Mouse (Mus musculus) kidney, postnatal 0 days (tissue): ENCODE data around the gene Slc8a2. TPM values are rescaled to one million over a fixed set of nuclear protein-coding genes. Genes with fewer than 3 reads are reported as not detected.
A peak's percentile ranks its signal among the peaks of the same experiment; 100 is the strongest.

Experiments
- ATAC-seq: fragments of 200-750 bp; cut with Nextera tagmentation; replicated peaks from 2 replicates; pipeline ENCODE4 v1.8.0; 2017; ENCODE audit warnings: low read depth, moderate number of reproducible peaks, moderate TSS enrichment, moderate library complexity; ENCODE audit not compliant: low FRiP score
- DNase-seq: peaks from one replicate; pipeline ENCODE4 v3.0.0-alpha.2; 2016; ENCODE audit warnings: low spot score
- H3K27ac ChIP-seq: fragments of 300-500 bp; sonication (generic); 2 replicates; pipeline ENCODE4 v1.5.1; 2014; ENCODE audit warnings: mild to moderate bottlenecking
- H3K27me3 ChIP-seq: fragments of 300-500 bp; sonication (generic); 2 replicates; pipeline ENCODE4 v1.6.1; 2014; ENCODE audit warnings: low read length, mixed read lengths; ENCODE audit not compliant: insufficient read depth
- H3K36me3 ChIP-seq: fragments of 300-500 bp; sonication (generic); 2 replicates; pipeline ENCODE4 v1.6.1; 2014; ENCODE audit warnings: low read length, mixed read lengths; ENCODE audit not compliant: insufficient read depth
- H3K4me1 ChIP-seq: fragments of 300-500 bp; sonication (generic); replicated peaks from 2 replicates; pipeline ENCODE4 v1.6.1; 2014; ENCODE audit warnings: antibody characterized with exemption, low read length, mixed read lengths; ENCODE audit not compliant: insufficient read depth
- H3K4me2 ChIP-seq: fragments of 300-500 bp; sonication (generic); 2 replicates; pipeline ENCODE4 v1.6.1; 2014; ENCODE audit warnings: mild to moderate bottlenecking, low read length, moderate library complexity, mixed read lengths
- H3K4me3 ChIP-seq: fragments of 300-500 bp; sonication (generic); replicated peaks from 2 replicates; pipeline ENCODE4 v1.5.1; 2014; ENCODE audit warnings: low read depth, low read length
- H3K9ac ChIP-seq: fragments of 300-500 bp; sonication (generic); 2 replicates; pipeline ENCODE4 v1.6.1; 2014; ENCODE audit warnings: low read depth, low read length
- H3K9me3 ChIP-seq: fragments of 300-500 bp; sonication (generic); replicated peaks from 2 replicates; pipeline ENCODE4 v1.6.1; 2016; ENCODE audit warnings: low read length, inconsistent platforms, mixed read lengths
- CTCF ChIP-seq: IDR thresholded peaks from 2 replicates; pipeline ENCODE4 v1.5.1; 2016; ENCODE audit warnings: antibody characterized with exemption, low read depth, mild to moderate bottlenecking, moderate library complexity
- WGBS: fragments of 180-500 bp; shearing (Covaris S2); extraction: QIAGEN DNeasy Blood & Tissue Kit; methylation state at CpG from one replicate; pipeline ENCODE4 v1.1.7; 2014; 5-methylcytosine and 5-hydroxymethylcytosine counted together
- polyA plus RNA-seq: library from polyadenylated mRNA; unstranded; fragments of >200 nt; fragmentation: Nextera tagmentation; extraction: Ambion mirVana; gene quantifications from 2 replicates; pipeline ENCODE4 v1.2.1, GENCODE M21; 2015

The Slc8a2 gene
- 0.06 and 0.07 TPM in 2 replicates for polyA plus RNA-seq

DNA sequence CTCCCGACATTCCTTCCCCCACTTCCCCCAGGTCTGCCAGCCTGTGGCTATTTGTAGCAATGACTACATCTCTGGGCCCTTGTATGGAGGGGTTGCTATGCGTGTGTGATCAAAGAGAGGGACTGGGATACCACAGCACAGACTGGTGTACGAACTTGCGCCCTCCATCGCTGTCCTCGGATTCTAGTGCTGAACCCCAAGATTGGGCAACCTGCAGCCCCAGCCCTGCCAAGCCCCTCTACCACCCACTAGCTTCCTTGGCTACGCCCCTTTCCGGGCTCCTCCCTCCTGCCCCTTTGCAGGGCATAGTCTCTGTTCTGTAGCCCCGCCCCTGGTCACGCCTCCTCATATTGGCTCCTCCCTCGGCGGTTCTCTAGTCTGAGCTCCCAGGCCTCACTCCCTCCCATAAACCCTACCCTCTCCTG, at the start of gene Slc8a2:
TSS of gene Slc8a2 (plus strand) at position 406 of the 425 bp plus-strand sequence.
- H3K9ac ChIP-seq = peak within 1 kb of the TSS; percentile 57
- ATAC-seq (peak; percentile 89), DNase-seq (peak; percentile 90)
- H3K4me3 ChIP-seq = peak within 1 kb of the TSS; percentile 45
- no peaks in the 10 kb centered on the region for H3K27me3 ChIP-seq
- under 1% methylated on average over 12 of the region's 12 CpGs for WGBS
- peak; percentile 3; the same call in 1 of the 2 replicates for TF ChIP-seq CTCF
- H3K4me1 ChIP-seq = peaks cover 9% of the 10 kb centered on the region; the same call in 1 of the 2 replicates
- peak within 1 kb of the TSS; percentile 83 for H3K4me2 ChIP-seq
- H3K9me3 ChIP-seq = no peaks in the 10 kb centered on the region
- H3K27ac ChIP-seq = no peak within 1 kb of the TSS; the same call in 1 of the 2 replicates
- H3K36me3 ChIP-seq = peaks cover 6% of the 10 kb centered on the region; the same call in 1 of the 2 replicates

DNA sequence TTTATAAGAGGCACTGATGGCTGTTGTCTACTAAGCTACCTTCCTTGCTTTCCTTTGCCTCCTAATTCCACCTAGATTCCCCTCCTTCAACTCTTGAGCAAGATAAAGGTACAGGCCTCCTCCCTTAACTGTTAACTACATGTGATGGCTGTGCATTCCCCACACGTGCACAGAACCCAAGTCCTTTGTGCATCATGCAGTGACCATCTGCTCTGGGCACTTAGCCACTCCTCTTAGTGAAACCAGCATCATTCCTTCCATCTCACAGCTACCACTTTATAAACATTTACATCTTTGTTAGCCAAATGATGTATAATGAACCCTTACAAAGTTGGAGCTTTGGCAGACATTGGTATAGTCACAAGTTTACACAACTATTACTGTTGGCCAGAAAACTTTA, 49.7 kb upstream of the Slc8a2 start:
- H3K9ac ChIP-seq = no peak overlapping the region
- H3K36me3 ChIP-seq = no peaks in the 10 kb centered on the region
- ATAC-seq (no peak), DNase-seq (no peak)
- no peak for TF ChIP-seq CTCF
- no peaks in the 10 kb centered on the region for H3K4me1 ChIP-seq
- 55% methylated on average over 1 of the region's 1 CpGs for WGBS
- no peak overlapping the region for H3K4me3 ChIP-seq
- no peaks in the 10 kb centered on the region for H3K9me3 ChIP-seq
- H3K27ac ChIP-seq = no peak overlapping the region
- H3K27me3 ChIP-seq = no peaks in the 10 kb centered on the region
- H3K4me2 ChIP-seq = no peak overlapping the region

DNA sequence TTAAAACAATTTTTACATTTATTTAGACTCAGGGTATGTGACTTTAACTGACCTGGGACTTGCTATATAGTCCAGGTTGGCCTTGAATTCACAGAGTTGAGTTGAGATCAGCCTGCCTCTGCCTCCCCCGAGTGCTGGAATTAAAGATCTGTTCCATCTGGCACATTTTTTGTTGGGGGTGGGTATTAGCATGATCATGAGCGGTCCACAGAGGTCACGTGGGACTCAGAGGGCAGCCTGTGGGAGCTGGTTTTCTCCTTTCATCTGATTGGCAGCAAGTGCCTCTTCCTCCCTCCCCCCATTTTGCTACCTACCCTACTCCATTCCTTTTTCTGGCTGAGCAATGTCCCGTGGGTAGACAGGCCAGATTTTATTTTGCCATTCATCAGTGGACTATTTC, 49.0 kb upstream of the Slc8a2 start:
- TF ChIP-seq CTCF = no peak
- Histone ChIP-seq H3K27ac (no peak overlapping the region), H3K27me3 (no peaks in the 10 kb centered on the region), H3K36me3 (no peaks in the 10 kb centered on the region), H3K9ac (no peak overlapping the region), H3K4me1 (no peaks in the 10 kb centered on the region), H3K9me3 (no peaks in the 10 kb centered on the region), H3K4me2 (no peak overlapping the region), H3K4me3 (no peak overlapping the region)
- DNase-seq = no peak
- WGBS = 65% methylated on average over 4 of the region's 4 CpGs
- no peak for ATAC-seq

DNA sequence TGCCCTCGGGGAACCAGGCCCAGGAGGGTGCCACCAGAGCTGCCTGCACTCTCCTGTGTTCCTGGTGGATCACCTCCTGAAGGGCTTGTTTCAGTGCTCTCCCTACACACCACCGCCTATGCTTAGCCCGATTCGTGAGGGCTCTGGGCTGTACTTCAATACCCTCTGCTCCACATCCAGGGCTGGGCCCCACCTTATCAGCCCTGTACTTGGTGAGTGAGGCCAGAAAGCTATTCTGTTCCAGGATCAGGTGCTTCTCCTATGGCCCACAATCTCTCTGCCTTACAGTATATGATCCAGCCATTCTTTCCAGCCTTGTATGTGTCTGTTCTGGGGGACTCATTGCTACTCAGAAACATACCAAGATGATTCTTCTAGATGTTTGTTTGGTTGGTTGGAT, 46.3 kb upstream of the Slc8a2 start:
- no peak for DNase-seq
- Histone ChIP-seq H3K9ac (no peak overlapping the region), H3K4me2 (no peak overlapping the region), H3K4me1 (no peaks in the 10 kb centered on the region), H3K36me3 (no peaks in the 10 kb centered on the region), H3K27me3 (no peaks in the 10 kb centered on the region), H3K27ac (no peak overlapping the region), H3K4me3 (no peak overlapping the region), H3K9me3 (no peaks in the 10 kb centered on the region)
- TF ChIP-seq CTCF = no peak
- WGBS = 57% methylated on average over 4 of the region's 4 CpGs
- ATAC-seq = no peak

DNA sequence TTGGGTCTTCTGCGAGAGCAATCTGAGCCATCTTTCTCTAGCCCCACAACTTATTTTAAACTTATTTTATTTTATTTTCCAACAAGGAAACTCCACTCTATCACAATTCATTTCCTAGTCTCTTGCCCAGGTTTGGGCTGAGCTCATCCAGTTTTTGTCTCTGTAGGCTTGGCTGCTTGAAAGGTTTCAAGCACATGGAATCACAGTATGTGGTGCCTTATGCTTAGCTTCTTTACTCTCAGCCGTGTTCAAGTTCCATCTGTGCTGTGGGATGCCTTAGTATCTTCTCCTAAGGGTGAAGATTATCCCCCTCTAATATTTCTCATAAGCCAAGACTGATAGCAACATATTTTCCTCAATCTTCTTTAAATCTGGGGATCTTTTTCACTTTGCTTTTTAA, 42.0 kb upstream of the Slc8a2 start:
- Histone ChIP-seq H3K4me3 (no peak overlapping the region), H3K9me3 (no peaks in the 10 kb centered on the region), H3K4me2 (no peak overlapping the region), H3K9ac (no peak overlapping the region), H3K4me1 (no peaks in the 10 kb centered on the region), H3K27ac (no peak overlapping the region), H3K36me3 (no peaks in the 10 kb centered on the region), H3K27me3 (no peaks in the 10 kb centered on the region)
- TF ChIP-seq CTCF = no peak
- whole genome bisulfite sequencing = 72% methylated on average over 2 of the region's 2 CpGs
- DNase-seq = no peak
- no peak for ATAC-seq

DNA sequence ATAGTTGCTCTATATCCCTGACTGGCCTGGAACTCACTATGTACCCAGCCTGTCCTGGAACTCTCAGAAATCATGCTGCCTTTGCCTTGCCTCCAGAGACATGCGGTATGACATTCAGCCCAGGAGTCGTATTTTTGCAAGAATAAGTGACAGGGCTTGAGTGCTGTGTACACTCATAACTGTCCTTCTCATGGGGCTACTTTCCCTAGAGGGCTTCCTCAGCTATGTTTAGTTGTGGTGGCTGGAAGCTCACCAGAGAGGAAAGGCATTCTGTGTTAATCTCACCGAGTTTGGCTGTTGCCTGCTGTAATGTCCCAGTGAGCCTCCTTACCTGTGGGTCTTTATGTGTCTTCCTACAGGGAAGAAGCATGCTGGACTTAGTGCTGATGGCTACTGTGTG, 35.0 kb upstream of the Slc8a2 start:
- ATAC-seq (no peak), DNase-seq (no peak)
- no peaks in the 10 kb centered on the region for H3K36me3 ChIP-seq
- H3K4me2 ChIP-seq = no peak overlapping the region
- H3K9ac ChIP-seq = no peak overlapping the region
- no peaks in the 10 kb centered on the region for H3K27me3 ChIP-seq
- no peak overlapping the region for H3K27ac ChIP-seq
- 68% methylated on average over 3 of the region's 3 CpGs for WGBS
- no peak for TF ChIP-seq CTCF
- H3K4me1 ChIP-seq = peaks cover 4% of the 10 kb centered on the region
- no peak overlapping the region for H3K4me3 ChIP-seq
- no peaks in the 10 kb centered on the region for H3K9me3 ChIP-seq
